Mouse (Mus musculus): ENCODE measurements around the gene Hexb.
"Not testable (repeated sequence)": the region's sequence is repeated elsewhere in the genome, so short reads cannot be mapped to it uniquely, and the experiment has no call there.

Hexb gene

GRCm38 (mm10) chr13:97182821-97183220 is 15.3 kb downstream of the Hexb start:
- in situ Hi-C loops (cut with MboI; ENCODE audit: low sequenced_read_pairs), result no loop called here

- in situ Hi-C loops (cut with MboI; ENCODE audit: low sequenced_read_pairs), result no loop called here
Observed at GRCm38 (mm10) chr13:97180113-97180828, 17.9 kb downstream of the Hexb start.

- in situ Hi-C loops (cut with MboI; ENCODE audit: low sequenced_read_pairs), result no loop called here
Observed at GRCm38 (mm10) chr13:97178943-97179342, 19.2 kb downstream of the Hexb start.

- in situ Hi-C loops (cut with MboI; ENCODE audit: low sequenced_read_pairs), result no loop called here
Observed at GRCm38 (mm10) chr13:97176731-97177130, 21.4 kb downstream of the Hexb start.

- in situ Hi-C loops (cut with MboI; ENCODE audit: low sequenced_read_pairs), result no loop called here
Observed at GRCm38 (mm10) chr13:97175520-97176264, 22.5 kb downstream of the Hexb start.

GRCm38 (mm10) chr13:97145834-97146233 is 52.3 kb downstream of the Hexb start:
- in situ Hi-C loops (cut with MboI; ENCODE audit: low sequenced_read_pairs), result no loop called here

GRCm38 (mm10) chr13:97142321-97142720 is 55.8 kb downstream of the Hexb start:
- in situ Hi-C loops (cut with MboI; ENCODE audit: low sequenced_read_pairs), result no loop called here

- in situ Hi-C loops (cut with MboI; ENCODE audit: low sequenced_read_pairs), result not testable (repeated sequence)
Observed at GRCm38 (mm10) chr13:97138404-97138931, 59.7 kb downstream of the Hexb start.

- in situ Hi-C loops (cut with MboI; ENCODE audit: low sequenced_read_pairs), result no loop called here
Observed at GRCm38 (mm10) chr13:97137466-97138400, 60.4 kb downstream of the Hexb start, which contains the start of the genes Gfm2 and Nsa2. Gene Gfm2, plus strand, starts transcription at chr13:97137937. Gene Nsa2, minus strand, starts transcription at chr13:97137937.

- in situ Hi-C loops (cut with MboI; ENCODE audit: low sequenced_read_pairs), result not testable (repeated sequence)
Observed at GRCm38 (mm10) chr13:97130413-97130812, 67.7 kb downstream of the Hexb start.

GRCm38 (mm10) chr13:97129654-97130053 is 68.5 kb downstream of the Hexb start:
- in situ Hi-C loops (cut with MboI; ENCODE audit: low sequenced_read_pairs), result not testable (repeated sequence)

All from CH12F3 (cell line).